Mouse (Mus musculus): ENCODE results near the gene Catsperg1.

DNA sequence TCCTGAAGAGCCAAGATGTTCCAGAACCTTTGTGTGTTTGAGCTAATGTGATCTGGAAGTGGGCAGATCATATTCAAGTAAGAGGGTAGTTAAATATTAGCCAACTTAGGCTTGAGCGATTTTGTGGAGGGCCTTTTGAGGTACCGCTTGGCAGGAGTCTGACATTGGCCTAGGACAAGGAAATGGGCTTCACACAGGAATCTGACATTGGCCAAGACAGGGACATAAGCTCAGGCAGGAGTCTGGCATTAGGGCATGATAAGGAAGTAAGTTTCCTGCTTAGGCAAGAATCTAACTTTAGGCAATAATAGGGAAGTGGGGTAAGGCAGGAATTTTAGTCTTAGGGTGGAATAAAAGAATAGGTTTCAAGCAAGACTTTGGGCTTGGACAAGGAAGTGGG lies 401 bp upstream of the Catsperg1 start:
- no peak for TF ChIP-seq POLR2A (IDR thresholded peaks at IDR 0.05; ENCODE audit: insufficient read depth, low read length)
- TF ChIP-seq EP300 (IDR thresholded peaks at IDR 0.05; ENCODE audit: insufficient read depth, low read depth, low read length) = no peak
